Mouse (Mus musculus) embryonic fibroblast, embryonic 13.5 days (primary cell): ENCODE results near the gene Tbxa2r.
A peak's percentile ranks its signal among the peaks of the same experiment; 100 is the strongest.

Source experiments
- CTCF ChIP-seq: IDR thresholded peaks from 2 replicates; pipeline ENCODE4 v1.5.1; 2011; ENCODE audit warnings: mild to moderate bottlenecking, control low read depth, low read length, moderate library complexity, borderline replicate concordance; ENCODE audit not compliant: insufficient read depth
- POLR2A ChIP-seq: IDR thresholded peaks from 2 replicates; pipeline ENCODE4 v1.6.1; 2011; ENCODE audit warnings: low read depth, mild to moderate bottlenecking, control low read depth, low read length, moderate library complexity

GRCm38 (mm10) chr10:81329194-81329975 is 854 bp downstream of the Tbxa2r start:
- TF ChIP-seq CTCF: no peak
- peak; percentile 59 for TF ChIP-seq POLR2A
